Comparison of ENCODE assay signal across 19 mouse cellular contexts in the genomic region with DNA sequence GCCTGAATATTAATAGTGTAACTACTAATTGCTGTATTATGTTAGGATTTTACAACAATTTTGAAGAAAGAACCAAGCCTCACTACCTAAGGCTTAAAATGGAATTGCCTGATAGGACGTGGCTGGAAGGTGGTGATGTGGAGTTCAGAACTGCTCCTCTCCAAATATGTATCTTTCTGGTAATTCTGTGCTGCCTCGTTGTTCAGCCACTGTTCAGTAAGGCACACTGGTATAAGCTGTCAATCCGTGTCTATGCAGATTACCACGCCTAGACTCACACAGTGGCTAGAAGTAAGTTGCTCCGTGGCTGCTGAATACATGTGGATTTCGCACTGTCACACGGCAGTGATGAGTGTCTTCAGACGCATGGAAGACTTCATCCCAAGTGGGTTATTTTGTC. TPM values are rescaled to one million over a fixed set of nuclear protein-coding genes. Genes with fewer than 3 reads are reported as not detected.
"Had no signal": no experiment of that assay in that cellular context is flagged by ENCODE, and none has a peak within 500 bp of the region (broad histone marks: within the 10 kb centered on the region; RNA-seq: fewer than 3 reads in every experiment).

No protein-coding gene starts in this region.

- H3K4me1 ChIP-seq: lung, embryonic 15.5 days; midbrain, embryonic 12.5 days; neural tube, embryonic 12.5 days; stomach, embryonic 15.5 days had no signal

- H3K27me3 ChIP-seq: lung, embryonic 15.5 days; midbrain, embryonic 12.5 days; neural tube, embryonic 12.5 days; stomach, embryonic 15.5 days had no signal

- H3K4me3 ChIP-seq: lung, embryonic 15.5 days; megakaryocyte, embryonic 14.5 days; midbrain, embryonic 12.5 days; neural tube, embryonic 12.5 days; stomach, embryonic 15.5 days had no signal

- H3K27ac ChIP-seq: lung, embryonic 15.5 days; macrophage; midbrain, embryonic 12.5 days; neural tube, embryonic 12.5 days; stomach, embryonic 15.5 days; stomach, postnatal 0 days had no signal

- H3K9me3 ChIP-seq: lung, embryonic 15.5 days; megakaryocyte, embryonic 14.5 days; midbrain, embryonic 12.5 days; neural tube, embryonic 12.5 days; stomach, embryonic 15.5 days had no signal

- DNase-seq: lung, adult 2 months; lung, postnatal 14 days; lung, postnatal 36 days; midbrain, embryonic 14.5 days; right cerebral cortex, postnatal 14 days; thymus, adult 2 months; thymus, postnatal 25 days; thymus, postnatal 4 days had no signal

RNA-seq across cellular contexts. Expression of a gene that starts 4.9 kb away (rescaled TPM):
- total RNA-seq: megakaryocyte progenitor cell, adult 5-6 weeks; monocyte, adult 5-6 weeks; neutrophil, adult 5-6 weeks had no signal
- polyA plus RNA-seq: lung, postnatal 0 days; macrophage; stomach, postnatal 0 days had no signal

RNA-seq across cellular contexts. Expression of a gene that starts 59.9 kb away (rescaled TPM):
- total RNA-seq: megakaryocyte progenitor cell, adult 5-6 weeks; monocyte, adult 5-6 weeks; neutrophil, adult 5-6 weeks had no signal
